Mouse (Mus musculus): ENCODE data around the gene Ankrd24. TPM values are rescaled to one million over a fixed set of nuclear protein-coding genes. Genes with fewer than 3 reads are reported as not detected.
A peak's percentile ranks its signal among the peaks of the same experiment; 100 is the strongest.

The Ankrd24 gene
- polyA plus RNA-seq, 1 experiment, result 7.8 TPM

DNA sequence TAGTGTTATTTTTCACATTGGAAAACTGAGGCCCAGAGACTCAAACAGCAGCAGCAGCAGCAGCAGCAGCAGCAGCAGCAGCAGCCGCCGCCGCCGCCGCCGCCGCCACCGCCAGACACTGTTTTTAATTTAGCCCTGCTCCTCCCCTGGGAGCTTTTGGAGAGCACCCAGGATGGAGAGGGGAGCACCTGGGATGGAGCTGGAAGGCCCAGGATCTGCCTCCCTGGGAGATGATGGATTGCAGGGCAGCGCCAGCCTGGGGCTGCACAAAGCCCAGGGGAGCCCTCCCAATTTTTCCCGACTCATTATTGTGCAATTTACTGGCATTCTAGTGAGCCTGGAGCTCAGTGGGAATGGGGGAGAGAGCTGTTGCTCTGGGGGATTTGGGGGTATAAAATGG is 31.7 kb upstream of the Ankrd24 start:
- no peak overlapping the region; the same call in 1 of the 2 replicates for H3K4me3 ChIP-seq (ENCODE audit: insufficient read depth, low read length)
- H3K27ac ChIP-seq (ENCODE audit: insufficient read depth, low read depth, low read length), result no peak overlapping the region
- peaks cover 7% of the 10 kb centered on the region for H3K4me1 ChIP-seq (ENCODE audit: control insufficient read depth, insufficient read depth, low read length)
- TF ChIP-seq CTCF (IDR thresholded peaks at IDR 0.05; ENCODE audit: low read depth, low read length) (no peak), POLR2A (IDR thresholded peaks at IDR 0.05; ENCODE audit: borderline replicate concordance, low read depth, low read length) (no peak)

- Histone ChIP-seq H3K4me3 (ENCODE audit: insufficient read depth, low read length) (peak overlapping the region; percentile 55), H3K4me1 (ENCODE audit: control insufficient read depth, insufficient read depth, low read length) (peaks cover 11% of the 10 kb centered on the region)
Measured at GRCm38 (mm10) chr10:81597137-81597950, 31.0 kb upstream of the Ankrd24 start.

DNA sequence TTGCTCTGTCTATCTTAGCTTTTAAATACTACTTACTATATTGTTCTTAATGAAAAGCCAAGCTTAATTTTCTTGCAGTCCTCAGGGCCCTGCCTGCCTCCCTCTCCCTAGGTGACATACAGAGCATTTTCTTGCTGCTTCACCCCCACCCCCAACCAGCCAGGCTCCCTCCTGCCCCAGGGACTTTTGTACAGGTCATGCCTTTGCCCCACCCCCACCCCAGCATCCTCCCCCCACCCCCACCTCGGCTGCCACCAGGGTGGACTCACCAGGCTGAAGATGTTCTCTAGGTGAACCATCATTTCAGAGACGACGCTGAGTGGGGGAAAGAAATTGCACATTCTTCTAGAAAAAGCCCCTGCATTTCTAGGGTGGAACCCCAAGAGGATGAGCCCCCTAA is 30.0 kb upstream of the Ankrd24 start:
- Histone ChIP-seq H3K4me1 (ENCODE audit: control insufficient read depth, insufficient read depth, low read length) (peaks cover 17% of the 10 kb centered on the region), H3K4me3 (ENCODE audit: insufficient read depth, low read length) (no peak overlapping the region), H3K27ac (ENCODE audit: insufficient read depth, low read depth, low read length) (no peak overlapping the region)
- no peak for TF ChIP-seq POLR2A (IDR thresholded peaks at IDR 0.05; ENCODE audit: borderline replicate concordance, low read depth, low read length)
- TF ChIP-seq CTCF (IDR thresholded peaks at IDR 0.05; ENCODE audit: low read depth, low read length), result no peak

More at GRCm38 (mm10) chr10:81597137-81597950, 31.0 kb upstream of the Ankrd24 start:
- no peak overlapping the region for H3K27ac ChIP-seq (ENCODE audit: insufficient read depth, low read depth, low read length)
- TF ChIP-seq POLR2A (IDR thresholded peaks at IDR 0.05; ENCODE audit: borderline replicate concordance, low read depth, low read length), result no peak
- TF ChIP-seq CTCF (IDR thresholded peaks at IDR 0.05; ENCODE audit: low read depth, low read length), result no peak

DNA sequence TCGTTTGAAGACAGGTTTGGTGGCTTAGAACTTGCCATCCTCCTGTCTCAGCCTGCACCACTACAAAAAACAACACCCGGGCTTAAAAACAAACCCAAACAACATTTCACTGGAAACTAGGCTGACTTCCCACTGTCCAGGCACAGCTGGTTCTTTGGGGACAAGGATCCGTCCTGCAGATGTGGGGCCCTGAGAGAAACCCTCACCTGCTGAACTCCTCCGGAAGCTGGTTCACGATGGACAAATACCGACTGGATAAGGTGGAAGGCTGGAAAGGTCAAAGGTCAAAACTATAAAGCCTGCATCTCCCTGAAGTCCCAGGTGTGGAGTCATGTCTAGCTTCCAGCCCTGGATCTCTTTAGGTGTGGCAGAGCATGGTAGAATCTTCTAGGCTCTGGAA is 29.5 kb upstream of the Ankrd24 start:
- H3K4me1 ChIP-seq (ENCODE audit: control insufficient read depth, insufficient read depth, low read length), result peaks cover 17% of the 10 kb centered on the region
- no peak for TF ChIP-seq POLR2A (IDR thresholded peaks at IDR 0.05; ENCODE audit: borderline replicate concordance, low read depth, low read length)
- no peak for TF ChIP-seq CTCF (IDR thresholded peaks at IDR 0.05; ENCODE audit: low read depth, low read length)
- no peak overlapping the region for H3K27ac ChIP-seq (ENCODE audit: insufficient read depth, low read depth, low read length)
- H3K4me3 ChIP-seq (ENCODE audit: insufficient read depth, low read length), result no peak overlapping the region

- H3K27ac ChIP-seq (ENCODE audit: insufficient read depth, low read depth, low read length), result no peak overlapping the region
- no peak for TF ChIP-seq POLR2A (IDR thresholded peaks at IDR 0.05; ENCODE audit: borderline replicate concordance, low read depth, low read length)
- no peak for TF ChIP-seq CTCF (IDR thresholded peaks at IDR 0.05; ENCODE audit: low read depth, low read length)
- no peak overlapping the region for H3K4me3 ChIP-seq (ENCODE audit: insufficient read depth, low read length)
- peaks cover 24% of the 10 kb centered on the region for H3K4me1 ChIP-seq (ENCODE audit: control insufficient read depth, insufficient read depth, low read length)
Measured at GRCm38 (mm10) chr10:81599630-81600029, 28.7 kb upstream of the Ankrd24 start.

- Histone ChIP-seq H3K4me1 (ENCODE audit: control insufficient read depth, insufficient read depth, low read length) (peaks cover 26% of the 10 kb centered on the region), H3K4me3 (ENCODE audit: insufficient read depth, low read length) (no peak overlapping the region), H3K27ac (ENCODE audit: insufficient read depth, low read depth, low read length) (no peak overlapping the region)
- TF ChIP-seq POLR2A (IDR thresholded peaks at IDR 0.05; ENCODE audit: borderline replicate concordance, low read depth, low read length) (no peak), CTCF (IDR thresholded peaks at IDR 0.05; ENCODE audit: low read depth, low read length) (no peak)
Measured at GRCm38 (mm10) chr10:81600096-81600495, 28.2 kb upstream of the Ankrd24 start.

- Histone ChIP-seq H3K4me1 (ENCODE audit: control insufficient read depth, insufficient read depth, low read length) (peaks cover 27% of the 10 kb centered on the region), H3K4me3 (ENCODE audit: insufficient read depth, low read length) (peak within 1 kb of the TSS; percentile 51), H3K27ac (ENCODE audit: insufficient read depth, low read depth, low read length) (no peak within 1 kb of the TSS)
- TF ChIP-seq CTCF (IDR thresholded peaks at IDR 0.05; ENCODE audit: low read depth, low read length) (no peak), POLR2A (IDR thresholded peaks at IDR 0.05; ENCODE audit: borderline replicate concordance, low read depth, low read length) (no peak)
Measured at GRCm38 (mm10) chr10:81600738-81601203, 27.6 kb upstream of the Ankrd24 start, which contains the start of gene Tle6. Gene Tle6 (minus strand): TSS chr10:81601073.

GRCm38 (mm10) chr10:81601396-81601905 is 26.9 kb upstream of the Ankrd24 start:
- H3K4me3 ChIP-seq (ENCODE audit: insufficient read depth, low read length), result peak overlapping the region; percentile 51
- no peak for TF ChIP-seq CTCF (IDR thresholded peaks at IDR 0.05; ENCODE audit: low read depth, low read length)
- no peak for TF ChIP-seq POLR2A (IDR thresholded peaks at IDR 0.05; ENCODE audit: borderline replicate concordance, low read depth, low read length)
- peaks cover 27% of the 10 kb centered on the region for H3K4me1 ChIP-seq (ENCODE audit: control insufficient read depth, insufficient read depth, low read length)
- H3K27ac ChIP-seq (ENCODE audit: insufficient read depth, low read depth, low read length), result no peak overlapping the region

DNA sequence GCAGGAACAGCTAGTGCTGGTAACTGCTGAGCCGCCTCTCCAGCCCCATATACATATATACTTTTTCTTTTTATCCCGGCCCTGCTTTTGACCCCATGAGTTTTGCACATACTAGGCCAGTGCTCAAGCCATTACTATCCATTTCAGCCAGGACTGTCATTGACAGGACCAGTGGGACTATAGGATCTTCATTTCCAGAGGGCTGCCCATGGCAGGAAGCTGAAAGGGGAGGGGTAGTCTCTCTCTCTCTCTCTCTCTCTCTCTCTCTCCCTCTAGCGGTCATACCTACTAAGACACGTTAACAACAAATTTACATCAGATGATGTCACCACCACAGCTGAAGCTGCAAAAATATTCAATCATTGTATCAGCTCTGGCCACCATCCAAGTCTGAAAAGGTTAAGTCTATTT is 25.6 kb upstream of the Ankrd24 start:
- H3K4me1 ChIP-seq (ENCODE audit: control insufficient read depth, insufficient read depth, low read length), result peaks cover 30% of the 10 kb centered on the region
- H3K27ac ChIP-seq (ENCODE audit: insufficient read depth, low read depth, low read length), result no peak overlapping the region
- H3K4me3 ChIP-seq (ENCODE audit: insufficient read depth, low read length), result no peak overlapping the region
- no peak for TF ChIP-seq CTCF (IDR thresholded peaks at IDR 0.05; ENCODE audit: low read depth, low read length)
- no peak for TF ChIP-seq POLR2A (IDR thresholded peaks at IDR 0.05; ENCODE audit: borderline replicate concordance, low read depth, low read length)

Data from bone marrow macrophage, adult 2 months (primary cell).